Mouse (Mus musculus) cerebellum, adult 2 months (tissue): ENCODE measurements around the gene Calu.

Source experiments
- CTCF ChIP-seq: fragments of 200-500 bp; IDR thresholded peaks from 2 replicates; pipeline ENCODE4 v1.5.1; 2011; ENCODE audit warnings: low read depth, mild to moderate bottlenecking, control low read depth, low read length, moderate library complexity, borderline replicate concordance; ENCODE audit not compliant: insufficient read depth
- POLR2A ChIP-seq: fragments of 200-500 bp; IDR thresholded peaks from 2 replicates; pipeline ENCODE4 v1.6.1; 2011; ENCODE audit warnings: low read length, control low read depth, borderline replicate concordance; ENCODE audit not compliant: insufficient read depth

GRCm38 (mm10) chr6:29360211-29360610 is 12.3 kb downstream of the Calu start:
- no peak for TF ChIP-seq CTCF
- TF ChIP-seq POLR2A = no peak
